Mouse (Mus musculus) spleen, adult 12 weeks (tissue): Measurements from ENCODE around the gene Zfp362.

ENCODE experiments used
- DNase-seq: peaks from one replicate; pipeline ENCODE4 v3.0.0; 2022; ENCODE audit warnings: low spot score

Gene Zfp362

DNA sequence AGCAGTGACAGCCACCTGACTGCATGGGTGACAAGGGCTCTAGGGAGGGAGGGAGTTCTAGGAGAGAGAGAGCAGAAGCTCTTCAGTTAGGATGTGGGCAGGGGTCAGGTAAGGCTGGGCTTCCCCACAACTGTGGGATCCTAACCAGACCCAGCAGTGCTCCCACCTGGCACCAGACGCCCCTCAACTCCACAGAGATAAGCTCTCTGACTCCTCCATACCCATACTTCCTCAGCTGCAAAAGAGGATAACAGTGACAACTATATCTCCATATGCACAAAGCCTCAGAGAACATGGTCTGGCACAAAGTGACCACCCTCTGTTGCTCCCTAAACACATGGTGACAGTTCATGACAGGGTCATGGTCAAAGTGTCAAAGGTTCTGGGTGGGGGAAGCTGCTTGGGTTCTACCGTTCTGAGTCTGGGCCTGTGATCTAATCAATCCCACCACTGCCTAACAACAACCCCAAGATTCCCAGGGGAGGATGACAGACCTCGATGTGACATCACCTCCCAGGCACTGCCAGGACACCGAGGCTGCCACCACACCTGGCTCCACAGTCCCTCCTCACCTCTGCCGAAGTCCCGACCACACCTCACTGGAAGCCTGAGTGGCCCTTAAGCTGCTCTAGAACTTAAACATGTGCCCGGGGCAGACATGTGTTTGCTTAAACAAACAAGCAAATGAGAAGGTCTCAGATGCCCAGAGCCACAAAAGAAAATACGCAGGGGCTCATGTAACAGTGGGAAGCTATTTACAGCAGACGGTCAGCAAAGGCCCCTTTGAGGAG is 4.0 kb downstream of the Zfp362 start:
- DNase-seq: no peak

DNA sequence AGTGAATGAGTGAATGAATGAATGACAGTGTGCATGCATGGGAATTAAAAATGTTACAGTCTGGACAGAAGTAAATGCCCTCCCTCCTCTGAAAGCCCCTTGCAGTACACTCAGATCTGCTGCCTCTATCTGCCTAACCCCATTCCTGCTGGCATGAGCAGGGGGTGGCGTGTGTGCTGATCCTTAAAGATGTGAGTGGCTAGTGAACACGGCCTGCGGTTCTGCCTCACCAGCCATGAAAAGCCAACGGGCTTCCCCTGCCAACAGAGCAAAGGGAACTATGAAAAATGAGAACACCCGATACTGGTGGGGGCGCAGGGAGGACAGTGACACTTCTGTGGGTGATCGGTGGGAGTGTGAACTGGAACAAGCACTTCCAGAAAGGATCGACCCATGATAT is 9.1 kb downstream of the Zfp362 start:
- no peak for DNase-seq

DNA sequence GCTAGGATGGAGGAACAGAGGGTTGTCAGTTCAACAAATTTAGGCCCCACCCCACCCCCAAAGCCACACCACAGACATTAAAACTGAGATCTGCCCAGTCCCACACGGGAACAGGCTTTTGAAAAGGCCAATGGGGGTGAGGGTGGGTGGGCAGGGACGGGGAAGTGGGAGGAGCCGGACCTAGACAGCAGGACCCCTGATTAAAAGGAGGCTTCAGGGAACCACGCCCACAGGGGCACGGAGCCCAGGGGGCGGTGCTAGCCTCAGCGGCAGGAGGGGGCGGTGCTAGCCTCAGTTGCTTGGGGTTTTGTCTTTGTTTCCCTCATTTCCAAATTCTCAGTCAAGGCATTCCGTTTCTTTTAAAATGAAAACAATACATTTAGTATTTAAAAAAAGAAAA is 10.2 kb downstream of the Zfp362 start:
- no peak for DNase-seq

DNA sequence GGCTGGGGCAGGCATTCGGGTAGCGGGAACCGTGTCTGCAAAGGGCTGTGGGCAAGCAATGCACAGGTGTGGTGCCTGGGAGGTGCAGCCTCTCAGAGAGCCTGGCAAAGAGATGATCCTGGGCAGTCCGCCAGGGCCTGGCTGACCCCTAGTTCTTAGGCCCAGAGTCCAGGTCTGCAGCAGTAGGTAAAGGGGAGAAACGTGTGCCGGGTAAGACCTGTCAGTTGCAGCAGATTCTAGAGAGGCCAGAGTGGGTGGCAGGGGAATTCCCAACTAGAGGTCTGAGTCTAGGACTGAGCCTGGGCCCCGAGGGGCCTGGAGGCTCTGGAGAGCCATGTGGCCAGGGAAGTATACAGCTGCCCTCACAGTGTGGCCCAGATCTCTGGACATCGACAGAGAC is 11.6 kb downstream of the Zfp362 start:
- no peak for DNase-seq

DNA sequence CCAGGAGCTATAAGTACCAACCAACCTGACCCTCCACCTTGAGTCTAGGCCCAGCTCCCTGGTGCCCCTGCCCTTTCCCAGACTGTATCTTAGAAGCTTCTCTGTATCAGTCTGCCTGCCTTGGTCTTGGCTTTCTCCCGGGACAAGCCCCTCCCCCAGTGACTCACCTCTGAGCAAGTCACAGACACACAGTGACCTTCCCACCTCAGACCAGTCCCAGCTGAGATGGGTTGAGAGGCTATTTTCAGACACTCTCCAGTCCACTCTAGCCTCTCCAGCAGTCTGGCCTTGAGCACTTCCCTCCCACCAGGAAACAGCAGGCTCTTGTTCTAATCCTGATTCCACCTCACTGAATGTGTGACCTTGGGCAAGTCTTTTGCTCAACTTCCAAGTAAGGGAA is 12.1 kb downstream of the Zfp362 start:
- DNase-seq: no peak

DNA sequence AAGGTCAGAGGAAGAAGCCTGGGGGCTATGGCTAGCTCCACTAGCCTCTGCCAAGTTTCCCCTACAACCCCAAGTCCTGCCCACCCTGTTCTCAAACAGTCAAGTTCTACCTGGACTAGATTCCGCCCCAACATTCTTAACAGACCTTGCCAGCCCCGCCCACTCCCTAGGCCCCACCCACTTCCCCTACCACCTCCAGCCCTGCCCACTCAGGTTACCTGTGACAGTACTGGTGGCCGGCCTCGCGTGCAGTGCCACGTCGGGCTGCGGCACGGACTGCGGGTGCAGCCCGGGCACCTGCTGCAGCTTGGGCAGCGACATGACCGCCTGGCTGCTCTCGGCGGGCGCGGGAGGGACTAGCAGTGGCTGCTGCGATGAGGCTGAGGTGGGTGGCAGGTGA is 16.2 kb downstream of the Zfp362 start:
- no peak for DNase-seq

DNA sequence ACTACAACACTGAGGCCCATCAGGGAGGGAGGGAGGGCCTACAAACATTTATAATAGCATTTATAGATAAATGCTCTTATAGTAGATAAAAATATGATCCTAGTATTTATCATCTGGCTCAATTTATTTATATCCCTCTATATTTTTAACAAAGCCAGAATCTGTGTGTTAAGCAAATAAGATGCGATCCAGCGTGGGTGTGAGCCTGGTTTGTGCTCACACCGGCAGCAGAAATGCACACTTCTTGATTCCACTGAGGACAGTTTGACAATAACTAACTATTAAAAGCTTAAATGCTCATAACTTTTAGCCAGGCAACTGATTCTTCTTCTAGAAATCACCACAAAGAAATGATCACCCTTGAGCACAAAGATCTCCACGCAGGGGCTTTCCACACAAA is 17.7 kb downstream of the Zfp362 start:
- no peak for DNase-seq

DNA sequence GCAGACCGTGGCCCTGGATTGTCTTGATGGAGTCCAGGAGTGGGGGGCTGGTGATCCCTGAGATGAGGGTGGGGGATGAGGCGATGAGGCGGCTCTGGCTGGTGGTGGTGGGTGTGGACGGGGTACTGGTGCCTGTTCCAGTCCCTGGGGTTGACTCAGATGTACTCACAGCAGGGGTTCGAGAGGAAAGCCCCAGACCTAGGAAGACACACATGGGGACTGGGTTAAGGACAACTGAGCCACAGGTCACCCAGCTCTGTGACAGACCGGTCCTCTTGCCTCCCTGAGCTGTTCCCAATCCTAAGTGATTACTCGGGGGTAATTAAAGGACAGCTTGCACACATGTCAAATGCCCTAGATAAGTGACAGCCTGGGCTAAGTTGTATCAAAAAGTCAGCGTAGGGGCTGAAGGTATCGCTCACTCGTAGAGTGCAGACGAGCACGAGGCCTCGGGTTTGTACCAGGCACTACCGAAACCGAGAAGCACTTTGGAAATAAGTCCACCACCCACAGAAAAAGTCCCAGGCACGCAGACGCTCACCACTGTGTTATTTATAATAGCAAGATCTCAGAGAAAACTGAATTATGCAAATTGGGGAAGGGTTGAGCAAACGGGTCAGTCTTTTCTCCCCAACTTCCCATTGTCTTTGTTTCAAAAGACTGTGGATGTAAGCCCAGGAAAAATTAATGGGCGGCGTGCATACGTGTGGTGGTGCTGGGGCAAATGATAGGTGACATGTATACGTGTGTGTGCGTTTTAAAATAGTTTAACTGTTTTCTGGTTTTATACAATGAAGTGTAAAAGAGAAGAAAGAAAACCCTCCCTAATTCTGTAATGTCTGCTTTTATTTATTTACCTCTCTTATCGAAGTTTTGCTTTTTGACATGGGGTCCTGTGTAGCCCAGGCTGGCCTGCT is 18.6 kb downstream of the Zfp362 start:
- no peak for DNase-seq

DNA sequence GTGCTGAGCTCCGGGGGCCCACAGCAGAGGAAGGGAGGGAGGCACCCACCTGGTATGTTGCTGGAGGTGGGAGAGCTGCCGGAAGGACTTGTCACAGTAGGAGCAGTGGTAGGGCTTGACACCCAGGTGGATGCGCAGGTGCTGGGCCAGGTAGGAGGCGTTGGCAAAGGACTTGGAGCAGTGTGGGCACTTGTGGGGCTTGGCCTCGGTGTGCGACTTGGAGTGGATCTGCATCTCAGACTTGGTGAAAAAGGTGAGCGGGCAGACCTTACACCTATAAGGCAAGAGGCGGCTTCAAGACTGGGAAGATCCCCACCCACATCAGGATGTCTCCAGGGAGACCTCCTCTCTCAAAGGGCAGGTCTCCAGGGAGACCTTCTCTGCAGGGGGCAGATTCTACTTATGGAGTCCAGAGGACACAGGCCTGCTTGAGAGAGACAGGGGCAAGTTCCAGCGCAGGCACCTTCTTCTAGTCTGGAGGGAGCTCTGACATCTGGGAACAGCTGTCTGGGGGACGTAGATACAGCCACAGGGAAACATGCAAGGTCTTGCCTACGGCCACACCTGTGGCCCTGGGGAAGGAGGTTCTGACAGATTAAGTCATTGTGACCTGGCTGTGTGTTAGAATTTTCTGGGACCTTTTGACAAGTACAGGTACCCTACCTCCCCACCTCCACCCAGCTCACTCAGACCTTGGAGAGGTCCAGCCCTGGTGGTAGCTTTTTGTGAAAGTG is 19.8 kb downstream of the Zfp362 start:
- no peak for DNase-seq

DNA sequence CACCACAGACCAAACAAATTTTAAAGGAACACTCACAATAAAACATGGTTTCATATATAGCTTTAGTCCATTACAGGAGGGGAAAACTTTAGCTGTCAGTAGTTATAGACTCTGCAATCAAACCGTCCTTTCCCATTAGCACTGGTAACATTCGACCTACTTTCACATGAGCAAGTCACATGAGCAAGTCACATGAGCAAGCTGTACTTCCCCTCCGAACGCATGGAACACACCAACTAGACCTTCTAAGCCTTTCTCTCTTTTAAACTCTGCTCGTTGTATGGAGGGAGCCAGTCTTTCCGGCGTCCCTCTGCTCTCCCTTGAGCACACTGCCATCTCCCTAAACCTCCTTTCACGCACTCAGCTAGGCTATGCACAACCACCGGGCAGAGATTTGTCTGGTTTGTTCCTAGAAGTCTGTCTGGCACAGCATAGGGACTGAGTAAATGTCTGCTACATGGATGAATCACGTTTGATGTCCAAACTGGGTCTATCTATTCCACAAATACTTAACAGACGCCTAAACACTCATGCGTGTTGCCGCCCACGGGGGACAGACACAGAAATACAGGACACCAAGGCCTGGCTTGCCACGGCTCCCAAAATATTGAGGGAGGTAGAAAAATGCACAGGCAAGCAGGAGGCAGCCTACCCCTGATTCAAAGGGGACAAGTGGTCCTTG is 20.8 kb downstream of the Zfp362 start:
- DNase-seq: no peak

DNA sequence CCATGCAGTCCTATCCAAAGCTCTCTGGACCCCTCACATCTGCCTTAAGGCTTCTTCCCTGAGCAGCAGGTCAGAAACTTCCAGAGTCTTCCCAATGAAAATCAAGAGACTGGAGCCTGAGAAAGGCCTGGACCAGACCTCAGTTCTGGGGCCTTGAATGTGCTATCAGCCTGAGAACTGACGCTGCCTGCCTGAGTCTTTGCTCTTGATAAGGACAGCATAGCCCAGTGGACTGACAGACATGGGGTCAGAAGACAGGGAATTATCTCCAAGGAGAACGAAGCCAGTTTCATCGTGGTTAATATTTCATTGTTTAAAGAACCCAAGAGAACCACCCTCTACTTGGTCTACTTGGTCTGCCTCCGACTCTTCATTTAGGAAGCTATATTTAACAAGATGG is 23.2 kb downstream of the Zfp362 start:
- DNase-seq: no peak

DNA sequence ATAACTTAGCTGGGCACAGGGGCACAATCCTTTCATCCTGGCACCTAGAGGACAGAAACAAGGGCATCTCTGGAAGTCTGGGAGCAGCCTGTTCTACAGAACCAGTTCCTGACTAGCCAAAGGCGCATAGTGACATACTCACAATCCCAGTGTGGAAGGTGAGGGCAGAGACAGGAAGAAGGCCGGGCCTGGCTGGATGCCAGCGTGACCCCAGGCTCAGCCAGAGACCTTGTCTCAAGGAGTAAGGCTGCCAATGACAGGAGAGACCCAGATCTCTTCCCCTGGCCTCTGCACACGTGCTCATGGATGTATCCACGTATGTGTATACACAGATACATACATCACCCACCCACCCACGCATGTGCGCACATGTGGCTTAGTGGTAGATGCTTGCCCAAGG is 23.8 kb downstream of the Zfp362 start:
- DNase-seq: no peak

DNA sequence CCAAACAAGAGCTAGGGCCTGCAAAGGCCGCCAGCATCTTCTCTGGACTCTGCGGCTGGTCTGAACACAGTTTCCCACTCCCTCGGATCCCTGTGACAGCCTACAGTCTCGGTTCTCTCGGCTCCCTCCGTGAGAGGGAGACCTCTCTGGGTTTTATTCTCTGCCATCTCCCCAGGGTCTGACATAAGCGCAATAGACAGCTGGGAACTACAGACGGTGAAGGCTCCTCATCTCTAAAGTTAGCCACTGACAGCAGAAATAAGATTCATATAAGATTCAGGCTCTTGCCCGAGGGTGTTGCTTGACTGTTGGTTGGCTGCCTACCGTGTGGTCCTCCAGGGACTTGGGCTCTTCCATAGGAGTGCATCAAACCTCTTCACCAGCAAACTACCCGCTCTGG is 28.3 kb downstream of the Zfp362 start:
- DNase-seq: no peak

DNA sequence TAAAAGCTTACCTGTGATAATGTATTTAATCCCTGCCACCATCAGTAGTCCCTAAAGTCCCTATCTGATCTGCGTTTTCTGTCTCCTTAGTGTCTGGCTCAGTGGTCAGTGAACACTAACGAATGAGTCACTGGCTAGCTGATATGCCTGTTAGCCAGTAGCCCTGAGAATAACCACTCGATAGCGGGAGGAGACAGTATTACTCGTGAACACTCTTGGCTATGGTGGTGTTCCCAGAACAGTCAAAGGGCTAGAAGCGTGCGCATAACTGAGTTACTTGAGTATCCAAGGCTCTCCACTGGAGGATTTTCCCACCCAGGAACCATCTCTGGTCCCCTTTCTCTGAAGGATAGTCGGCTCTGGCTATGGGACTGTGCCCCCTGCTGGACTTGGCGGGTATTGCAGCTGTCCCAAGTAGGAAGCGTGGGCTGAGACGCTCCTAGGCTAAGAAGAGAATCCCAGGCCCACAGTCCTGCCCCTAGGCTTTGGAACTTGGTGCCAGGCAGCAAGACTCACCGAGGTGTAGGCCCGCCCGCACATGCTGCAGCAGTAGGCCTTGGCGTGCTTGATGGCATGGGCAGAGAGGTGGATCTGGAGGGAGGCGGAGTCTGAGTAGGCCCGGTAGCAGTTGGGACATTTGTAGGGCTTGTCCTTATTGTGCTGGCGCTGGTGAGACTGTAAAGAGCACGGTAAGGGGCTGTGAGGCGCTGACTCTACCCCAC is 29.1 kb downstream of the Zfp362 start:
- DNase-seq: peak; percentile 51

DNA sequence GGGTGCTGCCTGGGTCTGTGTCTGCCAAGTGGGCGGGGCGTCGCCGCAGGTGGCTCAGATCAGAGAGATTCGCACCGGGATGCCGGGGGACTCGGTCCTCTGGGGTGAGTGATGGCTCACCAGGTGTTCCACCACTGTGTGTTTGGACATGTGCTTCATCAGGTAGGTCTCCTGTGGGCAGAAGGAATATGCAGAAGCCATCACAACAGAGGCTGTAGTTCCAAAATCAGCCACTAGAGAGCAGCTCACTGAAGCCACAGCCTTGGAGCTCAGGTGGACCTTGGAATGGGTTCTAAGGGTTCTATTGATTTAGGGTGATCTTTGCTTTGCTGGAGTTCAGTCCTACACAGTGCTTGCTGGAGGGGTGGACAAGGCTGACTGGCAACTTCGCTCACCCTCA is 31.4 kb downstream of the Zfp362 start:
- no peak for DNase-seq

DNA sequence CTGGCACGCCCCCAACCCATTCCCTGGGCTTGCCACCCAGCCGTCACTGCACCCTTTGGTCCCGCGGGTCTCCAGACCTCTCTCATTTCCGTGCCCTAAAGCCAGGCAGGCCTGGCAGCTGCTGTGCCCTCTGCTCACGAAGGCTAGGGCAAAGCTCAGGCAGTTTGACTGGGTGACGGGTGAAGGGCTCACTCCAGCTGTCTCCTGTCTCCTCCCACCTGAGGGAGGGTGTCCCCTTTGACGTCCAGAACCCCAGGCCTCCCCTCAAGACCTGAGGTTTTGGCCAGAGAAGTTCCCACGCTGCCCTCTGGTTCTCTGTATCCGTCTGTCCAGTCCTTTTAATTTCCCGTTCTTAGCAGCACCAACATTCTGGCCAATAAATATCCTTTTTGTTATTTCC is 32.0 kb downstream of the Zfp362 start:
- DNase-seq: no peak

DNA sequence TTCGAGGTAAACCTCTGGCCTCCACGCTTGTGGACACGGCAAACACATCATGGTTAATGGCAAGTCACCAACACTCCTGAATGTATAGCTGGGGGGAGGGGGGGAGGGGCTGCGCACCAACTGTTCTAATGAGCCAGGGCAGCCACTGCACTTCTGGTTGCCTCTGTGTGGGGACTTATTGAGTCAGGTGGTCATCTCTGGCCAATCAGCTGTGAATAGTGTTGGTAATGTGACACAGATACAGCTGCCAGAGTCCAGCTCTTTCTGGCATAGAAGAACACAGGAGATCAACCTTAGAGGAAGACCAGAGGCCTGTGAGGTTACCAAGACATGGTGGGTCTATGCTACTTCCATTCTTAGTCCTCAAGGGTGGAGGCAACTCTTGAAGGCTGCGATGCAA is 35.1 kb downstream of the Zfp362 start:
- DNase-seq: no peak

DNA sequence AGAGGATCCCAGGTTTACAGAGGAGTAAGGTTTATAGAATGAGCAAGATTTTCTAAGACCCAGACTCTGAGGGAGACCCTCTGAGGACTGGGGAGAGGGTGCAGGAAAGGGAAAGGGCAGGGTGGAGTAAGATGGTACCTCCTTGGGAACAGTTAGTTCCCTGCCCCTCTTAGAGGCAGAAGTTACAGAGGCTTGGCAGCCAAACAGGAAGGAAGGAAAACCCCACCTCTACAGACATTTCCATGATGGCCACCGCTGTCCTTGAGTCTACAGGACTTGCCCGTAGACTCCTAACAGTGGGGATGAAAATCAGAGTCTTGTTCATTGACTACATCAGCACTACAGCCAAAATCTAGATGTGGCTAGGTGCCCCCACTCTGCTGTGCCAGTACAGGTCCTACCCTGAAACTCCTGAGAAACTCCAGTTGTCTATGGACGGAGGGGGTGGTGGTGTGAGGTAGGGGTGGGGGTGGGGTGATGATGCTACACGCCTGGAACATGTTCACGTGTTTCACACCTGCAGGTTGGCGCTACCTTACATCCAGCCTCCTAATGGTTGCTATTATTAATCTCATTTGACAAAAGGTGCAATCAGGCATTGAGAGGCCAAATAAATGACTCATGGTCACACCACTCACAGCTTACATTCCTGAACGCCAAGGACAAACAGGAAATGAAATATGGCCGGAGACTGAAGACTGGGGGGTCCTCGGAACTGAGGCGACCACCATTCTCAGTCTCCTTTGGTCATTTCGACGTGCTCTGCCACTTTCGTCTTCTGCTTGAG is 36.1 kb downstream of the Zfp362 start:
- DNase-seq: no peak

DNA sequence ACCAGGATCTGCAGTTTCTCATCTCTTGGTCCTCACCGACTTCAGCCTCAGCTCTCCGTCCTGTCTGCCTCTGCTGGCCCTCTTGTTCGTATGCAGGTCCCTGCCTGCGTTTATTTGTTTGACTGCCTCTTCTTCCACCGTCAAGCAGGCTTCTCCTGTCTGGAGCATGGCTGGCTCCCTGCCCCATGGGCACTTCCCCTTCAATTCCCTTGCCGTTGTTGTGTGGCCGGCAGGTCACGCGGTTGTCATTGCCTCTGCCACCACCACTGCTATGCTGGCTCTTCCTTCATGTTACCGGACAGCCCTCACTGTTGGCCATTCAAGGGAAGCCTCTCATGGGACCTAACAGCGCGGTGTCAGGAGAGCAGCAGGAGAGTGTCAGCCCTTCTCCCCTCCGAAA is 37.7 kb downstream of the Zfp362 start:
- DNase-seq: no peak

DNA sequence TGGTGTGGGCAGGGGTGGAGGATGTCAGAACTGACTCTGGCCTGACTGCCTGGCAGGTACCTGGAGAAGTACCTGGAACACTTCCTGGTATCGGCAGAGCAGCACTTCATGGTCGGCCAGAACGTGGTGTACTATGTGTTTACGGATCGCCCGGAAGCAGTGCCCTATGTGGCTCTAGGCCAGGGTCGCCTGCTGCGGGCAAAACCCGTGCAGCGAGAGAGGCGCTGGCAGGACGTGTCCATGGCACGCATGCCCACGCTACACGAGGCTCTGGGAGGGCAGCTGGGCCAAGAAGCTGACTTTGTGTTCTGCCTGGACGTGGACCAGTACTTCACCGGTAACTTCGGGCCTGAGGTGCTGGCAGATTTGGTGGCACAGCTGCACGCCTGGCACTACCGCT is 38.9 kb downstream of the Zfp362 start:
- no peak for DNase-seq

DNA sequence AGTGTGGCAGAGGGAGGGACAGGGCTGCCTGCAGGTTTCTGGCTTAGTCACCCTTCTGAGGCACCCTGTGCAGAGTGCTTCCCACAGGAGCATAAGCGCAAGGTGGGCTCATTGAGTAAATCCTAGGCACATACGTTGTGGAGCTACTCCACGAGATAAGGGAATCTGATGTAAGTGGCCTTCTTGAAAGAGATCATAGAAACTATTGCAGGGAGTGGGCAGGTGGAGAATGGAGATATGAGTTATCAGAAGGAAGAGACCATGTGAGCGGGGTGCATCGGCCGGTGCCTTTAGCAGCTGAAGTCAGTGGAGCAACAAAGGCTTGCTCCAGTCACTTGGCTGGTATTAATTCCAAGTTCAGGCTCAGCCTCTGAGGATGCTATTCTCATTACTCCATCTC is 45.8 kb downstream of the Zfp362 start:
- no peak for DNase-seq
